Mouse (Mus musculus) heart, embryonic 14.5 days (tissue): ENCODE results near the gene R3hdm4. TPM values are rescaled to one million over a fixed set of nuclear protein-coding genes. Genes with fewer than 3 reads are reported as not detected.
A peak's percentile ranks its signal among the peaks of the same experiment; 100 is the strongest.

Experiments used
- ATAC-seq: fragments of 200-750 bp; cut with Nextera tagmentation; 2 replicates; pipeline ENCODE4 v1.8.0; 2017; ENCODE audit warnings: low read depth, moderate TSS enrichment; ENCODE audit not compliant: insufficient number of reproducible peaks, insufficient read depth, low FRiP score
- H3K27ac ChIP-seq, 2 experiments: fragments of 200-500 bp in 1 of 2; fragments of 300-500 bp in 1 of 2; sonication (generic) in 1 of 2; replicated peaks in 1 of 2; 2 replicates each; pipeline ENCODE4 v1.5.1; 2012 to 2014; ENCODE audit warnings: low read depth in 2 of 2, low read length in 2 of 2, control low read depth in 1 of 2, mild to moderate bottlenecking in 1 of 2, mixed read lengths in 1 of 2; ENCODE audit not compliant: control insufficient read depth in 1 of 2, insufficient read depth in 1 of 2
- H3K27me3 ChIP-seq: fragments of 300-500 bp; sonication (generic); 2 replicates; pipeline ENCODE4 v1.6.1; 2014; ENCODE audit warnings: mild to moderate bottlenecking, low read length, control low read depth; ENCODE audit not compliant: control insufficient read depth, insufficient read depth
- H3K36me3 ChIP-seq: fragments of 300-500 bp; sonication (generic); 2 replicates; pipeline ENCODE4 v1.6.1; 2014; ENCODE audit warnings: mild to moderate bottlenecking, control low read depth, low read length, mixed read lengths; ENCODE audit not compliant: control insufficient read depth, insufficient read depth
- H3K4me1 ChIP-seq, 2 experiments: fragments of 200-500 bp in 1 of 2; fragments of 300-500 bp in 1 of 2; sonication (generic) in 1 of 2; 2 replicates each; pipeline ENCODE4 v1.6.1; 2012 to 2014; ENCODE audit warnings: low read length in 2 of 2, control low read depth in 1 of 2, mixed read lengths in 1 of 2; ENCODE audit not compliant: control insufficient read depth in 2 of 2, insufficient read depth in 2 of 2
- H3K4me2 ChIP-seq: fragments of 300-500 bp; sonication (generic); 2 replicates; pipeline ENCODE4 v1.6.1; 2014; ENCODE audit warnings: mild to moderate bottlenecking, low read length
- H3K4me3 ChIP-seq, 2 experiments: fragments of 200-500 bp in 1 of 2; fragments of 300-500 bp in 1 of 2; sonication (generic) in 1 of 2; 2 replicates each; pipeline ENCODE4 v1.5.1; 2012 to 2014; ENCODE audit warnings: low read length in 2 of 2, mild to moderate bottlenecking in 2 of 2, control low read depth in 1 of 2, low read depth in 1 of 2, moderate library complexity in 1 of 2; ENCODE audit not compliant: control insufficient read depth in 1 of 2, insufficient read depth in 1 of 2
- H3K9ac ChIP-seq: fragments of 300-500 bp; sonication (generic); 2 replicates; pipeline ENCODE4 v1.6.1; 2014; ENCODE audit warnings: mild to moderate bottlenecking, low read length
- H3K9me3 ChIP-seq: fragments of 300-500 bp; sonication (generic); 2 replicates; pipeline ENCODE4 v1.6.1; 2016; ENCODE audit warnings: low read length, control low read depth; ENCODE audit not compliant: control insufficient read depth
- WGBS: fragments of 180-500 bp; shearing (Covaris S2); extraction: QIAGEN DNeasy Blood & Tissue Kit; methylation state at CpG from one replicate; pipeline ENCODE4 v1.1.7; 2014; 5-methylcytosine and 5-hydroxymethylcytosine counted together
- polyA plus RNA-seq: library from polyadenylated mRNA; unstranded; fragments of >200 nt; fragmentation: Nextera tagmentation; extraction: Ambion mirVana; gene quantifications from 2 replicates; pipeline ENCODE4 v1.2.1, GENCODE M21; 2014

Gene R3hdm4
- polyA plus RNA-seq, 1 experiment from 2014 or later: 96.7 TPM

DNA sequence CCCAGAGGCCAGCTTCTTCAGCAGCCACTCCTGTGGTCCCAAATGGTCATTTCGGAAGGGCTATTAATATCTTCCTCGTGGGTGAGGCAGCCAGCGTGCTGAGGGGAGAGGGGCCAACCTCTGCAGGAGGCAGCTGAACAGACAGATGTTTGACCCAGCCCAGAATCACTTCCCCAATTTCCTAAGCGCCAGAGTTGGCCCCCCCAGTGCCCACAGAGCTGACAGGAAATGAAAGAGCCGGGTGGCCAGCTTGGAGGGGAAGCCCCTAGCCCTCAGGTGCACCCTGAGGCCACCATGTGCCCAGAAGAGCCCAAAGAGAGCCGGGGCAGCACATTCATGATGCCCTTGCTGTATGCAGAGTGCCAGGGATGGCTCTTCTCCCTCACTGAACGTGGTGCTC lies 19.7 kb upstream of the R3hdm4 start:
- Histone ChIP-seq H3K4me3 (no peak overlapping the region), H3K27ac (peak overlapping the region in 1 of 2 experiments; percentile 6; a peak in 1 of 4 replicates), H3K4me2 (peak overlapping the region; percentile 37), H3K36me3 (0 out of 2 replicates have a peak, but pooled peaks cover 4% of the 10 kb centered on the region), H3K9me3 (no peaks in the 10 kb centered on the region), H3K27me3 (no peaks in the 10 kb centered on the region), H3K9ac (peak overlapping the region; percentile 12; the same call in 1 of the 2 replicates), H3K4me1 (peaks cover 38 to 46% of the 10 kb centered on the region in 2 experiments)
- ATAC-seq: no peak
- WGBS: 46% methylated on average over 7 of the region's 7 CpGs

DNA sequence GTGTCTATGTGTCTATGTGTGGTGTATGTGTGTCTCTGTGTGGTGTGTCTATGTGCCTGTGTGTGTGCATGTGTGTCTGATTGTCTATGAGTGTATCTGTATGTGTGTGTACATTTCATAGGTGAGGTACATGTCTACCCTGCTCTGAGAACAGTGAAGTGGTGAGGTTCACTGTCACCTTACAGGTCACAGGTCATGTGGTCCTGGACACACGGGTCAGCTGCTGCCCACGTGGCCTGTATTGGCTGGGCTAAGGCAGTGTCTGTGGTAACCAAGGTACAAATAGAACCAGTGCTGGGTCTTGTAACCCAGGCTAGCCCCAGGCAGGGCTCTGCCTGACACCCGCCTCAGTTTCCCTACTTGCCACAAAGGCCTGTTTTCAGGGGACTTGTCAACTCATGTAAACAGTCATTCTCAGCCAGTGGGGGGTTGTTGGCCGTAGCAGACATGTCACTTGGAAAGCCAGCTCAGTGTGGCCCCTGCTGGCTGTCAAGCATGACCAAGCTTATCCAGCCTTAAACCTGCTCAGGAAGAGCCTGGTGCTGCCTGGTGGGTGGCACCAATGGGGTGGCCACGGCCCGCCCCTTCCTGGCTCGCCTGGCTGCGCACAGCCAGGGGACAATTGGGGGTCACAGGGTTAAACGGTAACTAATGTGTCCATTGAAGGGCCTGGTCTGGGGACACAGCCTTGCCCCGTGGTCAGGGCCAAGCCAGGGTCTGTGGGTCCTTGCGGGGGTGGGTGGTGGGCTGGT lies 16.9 kb upstream of the R3hdm4 start:
- 88% methylated on average over 11 of the region's 11 CpGs for WGBS
- H3K4me1 ChIP-seq: peaks cover 46 to 63% of the 10 kb centered on the region in 2 experiments
- H3K9me3 ChIP-seq: no peaks in the 10 kb centered on the region
- H3K27me3 ChIP-seq: no peaks in the 10 kb centered on the region
- 0 out of 4 replicates have a peak overlapping the region, but pooled peaks of 1 of the 2 experiments have one; percentile 80 for H3K27ac ChIP-seq
- peaks cover 22% of the 10 kb centered on the region; the same call in 1 of the 2 replicates for H3K36me3 ChIP-seq
- no peak overlapping the region for H3K9ac ChIP-seq
- H3K4me2 ChIP-seq: peak overlapping the region; percentile 60; the same call in 1 of the 2 replicates
- H3K4me3 ChIP-seq: no peak overlapping the region
- ATAC-seq: no peak

DNA sequence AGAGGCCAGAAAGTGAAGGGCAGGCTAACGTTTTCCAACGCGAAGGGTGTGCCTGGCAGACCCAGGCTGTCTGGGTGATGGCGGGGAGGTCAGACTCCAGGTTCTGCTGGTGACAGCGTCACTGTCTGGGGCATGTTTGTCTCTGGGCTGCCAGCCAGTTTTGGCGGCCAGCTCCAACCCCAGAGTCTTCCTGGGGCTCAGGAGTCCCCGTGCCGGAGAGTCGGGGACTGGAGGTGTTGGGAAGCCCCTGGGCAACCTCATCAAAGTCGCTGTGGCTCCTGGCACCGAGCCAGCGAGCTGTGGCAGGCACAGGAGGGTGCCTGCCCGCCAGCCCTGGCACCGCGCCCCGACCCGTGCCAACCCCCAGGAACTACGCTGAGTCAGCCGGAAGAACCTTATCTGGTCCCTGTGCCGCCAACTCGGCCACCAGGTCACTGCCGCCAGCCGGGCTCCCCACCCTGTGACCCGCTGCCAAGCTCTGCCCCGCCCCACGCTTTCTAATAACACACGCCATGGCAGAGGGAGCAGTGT lies 16.0 kb upstream of the R3hdm4 start:
- 22% methylated on average over 27 of the region's 27 CpGs for WGBS
- peak overlapping the region; percentile 10 to 21; a peak in 2 of 4 replicates for H3K4me3 ChIP-seq
- H3K36me3 ChIP-seq: peaks cover 27% of the 10 kb centered on the region; the same call in 1 of the 2 replicates
- peak overlapping the region; percentile 60 for H3K4me2 ChIP-seq
- H3K9ac ChIP-seq: peak overlapping the region; percentile 55
- H3K4me1 ChIP-seq: peaks cover 54 to 73% of the 10 kb centered on the region in 2 experiments
- H3K27me3 ChIP-seq: no peaks in the 10 kb centered on the region
- H3K27ac ChIP-seq: peak overlapping the region; percentile 78 to 80
- peak; percentile 46 for ATAC-seq
- no peaks in the 10 kb centered on the region for H3K9me3 ChIP-seq

DNA sequence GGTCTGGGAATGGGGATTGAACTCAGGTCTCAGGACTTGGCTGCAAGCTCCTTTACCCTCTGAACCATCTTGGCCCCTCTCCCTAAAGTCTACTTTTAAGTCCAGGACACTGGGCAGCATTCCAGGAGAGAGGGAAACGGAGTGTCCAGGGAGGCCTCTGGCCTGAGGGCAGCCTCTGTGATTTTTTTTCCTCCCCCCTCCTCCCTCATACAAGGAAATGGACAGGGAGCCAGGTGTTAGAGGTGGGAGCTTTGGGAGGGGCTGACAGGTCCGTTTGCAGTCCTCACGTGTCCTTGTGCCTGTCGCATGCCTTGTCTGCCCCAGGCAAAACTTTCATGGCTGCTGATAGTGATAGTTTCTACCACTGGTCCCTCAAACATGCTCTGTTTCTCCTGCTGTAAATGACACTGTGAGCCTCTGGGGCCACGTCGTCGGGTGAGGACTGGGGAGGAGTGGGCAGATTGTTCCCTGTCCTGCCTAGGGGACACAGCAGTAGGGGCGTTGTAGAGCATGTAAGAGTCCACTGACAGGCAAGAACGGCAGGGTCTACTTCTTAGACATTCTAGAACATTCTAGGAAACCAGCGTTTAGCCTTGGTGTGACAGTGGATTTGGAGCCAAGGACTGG lies 15.4 kb upstream of the R3hdm4 start:
- Histone ChIP-seq H3K9ac (peak overlapping the region; percentile 55), H3K27ac (peak overlapping the region; percentile 78 to 80), H3K36me3 (peaks cover 32% of the 10 kb centered on the region), H3K4me3 (peak overlapping the region in 1 of 2 experiments; percentile 21; a peak in 1 of 4 replicates), H3K27me3 (no peaks in the 10 kb centered on the region), H3K4me2 (peak overlapping the region; percentile 60), H3K4me1 (peaks cover 54 to 76% of the 10 kb centered on the region in 2 experiments), H3K9me3 (no peaks in the 10 kb centered on the region)
- 31% methylated on average over 10 of the region's 10 CpGs for WGBS
- no peak for ATAC-seq

DNA sequence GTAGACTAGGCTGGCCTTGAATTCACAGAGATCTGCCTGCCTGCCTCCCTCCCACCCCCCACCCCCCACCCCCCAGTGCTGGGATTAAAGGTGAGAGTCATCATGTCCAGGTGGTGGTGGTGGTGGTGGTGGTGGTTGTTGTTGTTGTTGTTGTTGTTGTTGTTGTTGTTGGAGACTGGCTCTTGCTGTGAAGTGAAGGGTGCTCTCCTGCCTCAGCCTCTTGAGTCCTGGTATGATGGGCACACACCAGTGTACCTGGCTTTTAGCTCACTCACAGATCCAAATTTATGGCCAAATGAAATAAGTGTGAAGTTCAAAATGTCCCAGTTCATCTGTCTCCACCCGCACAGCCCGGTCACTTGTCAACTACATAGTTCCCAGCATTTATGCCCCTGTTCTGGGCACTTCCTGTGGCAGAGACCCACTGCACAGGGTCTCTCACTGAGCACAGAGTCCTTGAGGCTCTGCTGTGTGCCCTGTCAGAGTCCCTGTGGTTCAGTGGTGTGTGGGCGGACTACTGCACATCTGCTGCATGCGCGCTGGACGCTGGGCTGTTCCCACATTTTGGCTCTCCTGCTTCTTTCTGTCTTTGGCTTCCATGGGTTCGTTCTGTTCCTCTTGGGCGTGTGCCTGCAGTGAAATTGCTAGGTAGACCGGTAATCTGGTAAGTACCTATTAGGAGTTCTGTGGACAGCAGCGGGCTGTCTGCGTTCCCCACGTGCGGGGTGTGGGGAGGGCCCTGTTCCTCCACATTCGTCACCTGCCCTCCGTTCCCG lies 14.0 kb upstream of the R3hdm4 start:
- peaks cover 41% of the 10 kb centered on the region for H3K36me3 ChIP-seq
- no peak overlapping the region for H3K4me2 ChIP-seq
- 91% methylated on average over 16 of the region's 16 CpGs for WGBS
- 0 out of 4 replicates have a peak overlapping the region, but pooled peaks of 1 of the 2 experiments have one; percentile 3 for H3K27ac ChIP-seq
- H3K9me3 ChIP-seq: no peaks in the 10 kb centered on the region
- H3K4me1 ChIP-seq: peaks cover 46 to 64% of the 10 kb centered on the region in 2 experiments
- no peak overlapping the region for H3K4me3 ChIP-seq
- no peak overlapping the region for H3K9ac ChIP-seq
- no peaks in the 10 kb centered on the region for H3K27me3 ChIP-seq
- ATAC-seq: no peak

DNA sequence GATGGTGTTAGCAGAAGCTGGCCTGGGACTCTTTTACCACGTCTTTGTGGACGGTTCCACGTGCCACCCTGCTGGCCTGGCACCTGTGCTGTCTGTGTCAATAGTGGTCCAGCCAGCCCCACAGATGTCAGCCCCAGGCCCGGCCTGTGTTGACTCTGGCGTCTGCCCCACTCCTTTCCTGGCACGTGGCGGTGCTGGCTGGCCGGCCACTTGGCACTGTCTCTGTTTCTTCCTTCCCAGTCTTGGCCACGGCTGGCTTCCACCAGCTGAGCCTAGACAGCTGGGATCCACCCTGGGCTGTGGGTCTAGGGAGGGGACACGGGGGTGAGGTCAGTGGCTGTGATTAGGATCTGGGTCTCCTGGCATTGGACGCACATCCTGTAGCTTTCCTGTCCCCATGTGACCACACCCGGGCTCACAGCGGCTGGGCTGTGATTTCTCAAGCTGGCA lies 13.3 kb upstream of the R3hdm4 start:
- peaks cover 41 to 65% of the 10 kb centered on the region in 2 experiments for H3K4me1 ChIP-seq
- H3K4me3 ChIP-seq: no peak overlapping the region
- H3K27ac ChIP-seq: 0 out of 4 replicates have a peak overlapping the region, but pooled peaks of 1 of the 2 experiments have one; percentile 1

DNA sequence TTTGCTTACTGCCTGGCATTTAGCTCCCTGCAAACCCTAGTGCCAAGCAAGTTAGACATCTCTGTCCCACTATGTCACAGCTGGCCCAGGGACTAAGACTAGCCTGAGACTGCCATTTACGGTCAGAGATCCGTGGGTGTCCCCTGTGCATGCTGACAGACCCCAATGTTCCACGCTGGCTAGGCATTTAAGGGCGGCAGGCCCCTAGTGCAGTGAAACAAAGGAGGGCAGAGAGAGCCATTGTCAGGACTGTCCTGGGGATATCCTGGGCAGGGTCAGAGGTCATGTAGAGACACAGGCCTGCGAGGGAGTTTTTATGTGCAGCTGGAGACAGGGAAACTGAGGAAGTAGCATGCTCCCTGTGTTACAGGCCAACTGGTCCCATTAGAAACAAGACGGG lies 12.9 kb upstream of the R3hdm4 start:
- peaks cover 41% of the 10 kb centered on the region for H3K36me3 ChIP-seq
- H3K9me3 ChIP-seq: no peaks in the 10 kb centered on the region
- 0 out of 2 replicates have a peak overlapping the region, but pooled peaks have one; percentile 18 for H3K4me2 ChIP-seq
- H3K4me3 ChIP-seq: no peak overlapping the region
- whole genome bisulfite sequencing: 77% methylated on average over 6 of the region's 6 CpGs
- H3K4me1 ChIP-seq: peaks cover 41 to 69% of the 10 kb centered on the region in 2 experiments
- no peak overlapping the region for H3K9ac ChIP-seq
- 0 out of 4 replicates have a peak overlapping the region, but pooled peaks of 1 of the 2 experiments have one; percentile 1 for H3K27ac ChIP-seq
- H3K27me3 ChIP-seq: no peaks in the 10 kb centered on the region
- ATAC-seq: no peak

More for the DNA sequence above, 13.3 kb upstream of the R3hdm4 start:
- peak; percentile 56 for ATAC-seq
- H3K9me3 ChIP-seq: no peaks in the 10 kb centered on the region
- H3K4me2 ChIP-seq: peak overlapping the region; percentile 18; the same call in 1 of the 2 replicates
- peaks cover 41% of the 10 kb centered on the region for H3K36me3 ChIP-seq
- 51% methylated on average over 13 of the region's 13 CpGs for WGBS
- H3K9ac ChIP-seq: no peak overlapping the region
- H3K27me3 ChIP-seq: no peaks in the 10 kb centered on the region
